Mouse (Mus musculus): ENCODE data around the gene Fbxo8.

Gene Fbxo8

DNA sequence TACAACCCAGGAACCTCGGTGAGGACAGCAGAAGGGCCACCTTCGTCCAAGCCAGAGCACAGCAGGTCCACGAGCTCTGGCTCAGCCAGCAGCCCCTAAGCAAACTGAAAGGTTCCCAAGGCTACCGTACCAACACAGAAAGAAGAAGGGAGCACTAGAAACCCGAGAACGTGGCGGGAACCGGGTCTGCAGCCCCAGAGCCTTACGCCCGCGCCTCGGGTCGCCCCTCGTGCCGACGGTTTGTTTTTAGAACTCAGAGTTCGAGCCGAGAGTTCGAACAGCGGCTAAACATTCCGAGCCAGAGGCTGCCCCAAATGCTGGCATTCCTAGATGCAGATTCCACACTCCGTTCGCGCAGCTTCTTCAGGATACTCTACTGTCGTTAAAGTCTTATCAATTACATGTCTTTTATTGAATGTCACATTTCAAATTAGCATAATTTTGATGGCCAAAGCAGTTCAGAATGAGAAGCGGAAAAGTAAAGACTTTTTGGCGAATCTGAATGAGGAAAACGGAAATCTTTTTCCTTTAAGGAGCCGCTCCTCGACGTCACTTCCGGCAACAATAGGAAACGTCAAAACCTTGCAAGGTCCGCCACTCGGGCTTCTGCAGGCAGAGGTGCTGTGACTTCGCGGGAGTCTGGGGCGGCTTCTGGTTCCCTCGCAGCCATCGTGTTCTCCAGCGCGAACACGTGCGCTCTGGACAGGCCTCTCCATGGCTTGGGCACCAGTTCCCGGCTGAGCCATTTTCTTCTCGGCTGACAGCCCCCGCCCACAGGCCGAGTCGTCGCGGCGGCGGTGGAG, at the start of gene Fbxo8, which contains the start of gene Cep44:
TSS of gene Fbxo8 (plus strand) at position 533 of the 803 bp plus-strand sequence.
TSS of gene Cep44 (minus strand) at position 490 of the 803 bp plus-strand sequence.
- peak; percentile 85 for DNase-seq

- no peak for DNase-seq
These were observed 49.0 kb upstream of the Fbxo8 start for GRCm38 (mm10) chr8:56501911-56502310.

- DNase-seq: no peak
These were observed 42.5 kb upstream of the Fbxo8 start for GRCm38 (mm10) chr8:56508318-56508951.

DNA sequence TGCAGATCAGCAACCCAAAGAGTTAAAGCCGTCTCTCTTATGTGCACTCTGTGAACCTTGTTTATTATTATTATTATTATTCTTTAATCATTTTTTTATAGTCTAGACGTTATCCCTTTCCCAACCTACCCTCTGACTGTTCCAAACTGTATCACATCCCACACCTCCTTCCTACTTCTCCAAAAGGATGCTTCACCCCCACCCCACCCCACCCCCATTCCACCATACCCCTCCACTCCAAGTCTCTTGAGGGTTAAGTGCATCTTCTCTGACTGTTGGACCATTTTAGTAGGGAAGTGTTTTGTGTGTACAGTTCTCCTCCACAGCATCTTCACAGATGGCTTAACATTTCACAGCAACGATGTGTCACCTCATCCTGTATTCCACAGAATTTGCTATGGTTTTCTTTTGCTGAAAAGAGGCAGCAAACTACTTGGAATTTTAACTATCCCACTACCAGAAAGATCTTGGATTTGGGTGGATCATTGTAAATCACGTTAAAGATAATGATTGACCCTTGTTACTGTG, 41.9 kb upstream of the Fbxo8 start:
- DNase-seq: no peak

DNA sequence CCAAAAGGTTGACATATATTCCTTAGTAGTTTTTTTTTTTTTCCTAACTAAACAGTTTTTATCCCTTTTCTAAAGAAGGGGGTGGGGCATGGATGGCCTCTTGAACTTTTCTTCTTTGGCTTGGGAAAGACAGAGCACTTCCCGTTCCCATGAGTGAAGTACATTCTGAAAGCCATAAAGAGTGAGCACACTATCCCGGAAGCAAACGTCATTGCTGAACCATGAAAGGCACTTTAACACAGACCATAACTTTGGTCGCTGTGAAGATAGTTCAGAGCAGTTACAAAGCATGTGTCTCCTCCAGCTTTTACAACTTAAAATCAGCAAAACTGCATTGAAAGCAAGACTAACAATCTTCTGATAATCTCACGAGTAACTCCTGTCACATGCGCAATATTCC, 32.0 kb upstream of the Fbxo8 start:
- DNase-seq: no peak

- no peak for DNase-seq
These were observed 30.6 kb upstream of the Fbxo8 start for GRCm38 (mm10) chr8:56520249-56520648.

DNA sequence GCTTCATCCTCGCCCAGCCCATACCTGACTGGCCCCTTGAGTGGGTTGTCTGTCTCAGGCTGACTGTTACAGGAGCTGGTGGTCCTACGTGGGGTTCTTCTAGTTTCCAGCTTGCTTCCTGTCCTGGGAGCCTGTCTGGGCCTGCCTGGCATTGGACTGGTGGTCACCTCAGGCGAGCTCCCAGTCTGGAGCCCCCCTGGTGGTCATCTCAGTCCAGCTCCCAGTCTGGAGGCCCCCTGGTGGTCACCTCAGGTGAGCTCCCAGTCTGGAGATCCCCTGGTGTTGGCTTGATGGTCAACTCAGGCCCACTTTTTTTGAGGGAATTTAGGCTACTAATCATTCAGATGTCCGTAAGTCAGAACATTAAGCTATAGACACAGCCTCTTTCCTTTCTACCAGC, 29.8 kb upstream of the Fbxo8 start:
- DNase-seq: no peak

DNA sequence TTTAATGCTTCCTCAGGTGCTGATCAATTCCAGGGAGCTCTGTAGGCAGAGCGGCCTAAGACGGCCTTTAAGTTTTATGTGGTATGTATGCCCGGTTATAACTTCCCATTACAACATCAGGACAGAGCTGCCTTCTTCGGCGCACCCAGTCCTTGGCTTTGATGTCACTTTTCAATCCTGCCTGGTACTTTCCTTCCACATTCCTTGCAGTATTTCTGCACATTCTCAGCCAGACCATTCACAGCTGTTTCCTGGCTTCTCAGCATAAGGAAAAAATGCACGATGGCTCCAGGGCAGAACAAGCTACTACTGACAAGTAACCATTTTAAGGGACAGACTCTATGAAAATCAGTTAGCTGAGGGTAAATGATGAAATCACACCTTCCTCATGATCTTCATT, 22.0 kb upstream of the Fbxo8 start:
- no peak for DNase-seq

DNA sequence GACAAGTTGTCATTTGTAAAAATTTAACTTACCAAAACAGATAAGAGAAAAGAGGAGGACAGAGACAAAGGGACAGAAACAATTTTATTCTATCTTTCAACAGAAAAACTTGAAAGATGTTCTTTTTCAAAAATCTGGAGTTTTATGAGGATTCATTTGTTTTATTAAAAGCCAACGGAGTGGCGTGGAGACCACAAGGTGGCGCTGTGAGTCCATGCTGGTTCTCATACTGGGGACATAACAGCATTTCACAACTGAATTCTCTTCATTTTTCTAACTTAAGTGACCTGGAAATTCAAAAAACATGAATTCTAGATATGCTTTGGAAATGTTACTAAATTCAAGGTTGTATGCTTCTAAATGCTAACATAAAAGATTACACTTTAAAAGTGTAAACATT, 20.5 kb upstream of the Fbxo8 start:
- peak; percentile 78 for DNase-seq

DNA sequence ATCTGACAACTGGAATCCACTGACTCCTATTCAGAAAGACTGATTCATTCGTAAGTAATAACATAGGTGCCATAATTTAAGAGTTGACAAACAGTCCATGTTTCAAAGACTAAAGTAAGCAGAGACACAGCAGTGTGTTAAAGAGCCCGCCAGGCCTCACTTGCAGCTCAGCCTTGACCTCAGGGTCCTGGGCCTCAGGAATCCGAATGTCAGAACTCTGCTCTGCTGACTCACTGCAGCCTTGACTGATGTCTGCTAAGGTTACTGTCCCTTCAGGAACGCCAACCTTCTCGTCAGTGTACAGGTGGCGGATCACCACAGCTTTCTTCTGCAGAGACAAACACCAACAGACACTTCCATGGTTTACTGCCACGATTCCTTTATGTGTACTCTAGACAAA, 10.2 kb upstream of the Fbxo8 start:
- DNase-seq: no peak

DNA sequence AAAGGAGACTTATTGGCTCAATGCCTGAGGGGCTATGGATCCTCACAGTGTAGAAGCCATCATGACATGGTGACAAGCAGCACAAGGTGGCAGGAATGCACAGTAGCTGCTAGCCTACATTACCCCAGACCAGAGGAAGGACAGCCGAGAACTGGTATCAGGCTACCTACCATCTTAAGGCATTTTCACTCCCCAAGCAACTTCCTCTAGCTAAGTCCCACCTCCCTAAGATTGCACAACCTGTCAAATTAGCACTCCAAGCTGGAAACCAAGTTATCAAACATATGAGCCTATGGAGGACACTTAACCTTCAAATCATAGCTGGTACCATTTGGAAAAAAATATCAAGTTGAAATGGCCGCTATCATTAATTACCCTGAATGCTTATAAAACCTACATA, 3.0 kb upstream of the Fbxo8 start:
- DNase-seq: no peak

- DNase-seq: peak; percentile 87
These were observed 517 bp downstream of the Fbxo8 start for GRCm38 (mm10) chr8:56551361-56551852.

GRCm38 (mm10) chr8:56552045-56552444, 1.2 kb downstream of the Fbxo8 start:
- DNase-seq: no peak

- DNase-seq: no peak
These were observed 1.7 kb downstream of the Fbxo8 start for GRCm38 (mm10) chr8:56552551-56553103.

DNA sequence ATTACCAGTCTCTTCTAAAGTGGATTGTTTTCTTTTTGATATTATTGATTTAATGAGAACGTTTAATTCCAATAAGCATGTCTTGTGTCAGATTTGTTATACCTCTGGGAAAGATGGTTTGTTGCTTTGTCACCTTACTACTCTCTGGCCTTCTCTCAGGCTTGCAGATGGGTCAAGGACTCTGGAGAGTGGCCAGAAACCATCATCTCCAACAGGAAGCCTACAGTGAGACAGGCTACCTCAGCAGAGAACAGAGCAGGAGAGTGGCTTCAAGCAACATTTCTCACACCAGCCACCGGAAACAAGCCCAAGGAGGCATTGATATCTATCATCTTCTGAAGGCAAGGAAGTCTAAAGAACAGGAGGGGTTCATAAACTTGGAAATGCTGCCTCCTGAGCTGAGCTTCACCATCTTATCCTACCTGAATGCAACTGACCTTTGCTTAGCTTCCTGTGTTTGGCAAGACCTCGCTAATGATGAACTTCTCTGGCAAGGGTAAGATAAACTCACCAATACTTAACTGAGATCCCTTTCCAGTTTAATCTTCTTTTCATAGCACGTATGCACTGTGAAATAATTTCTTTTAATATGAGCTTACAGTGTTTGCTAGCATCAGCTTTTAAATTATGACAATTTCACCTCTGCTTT, 13.6 kb downstream of the Fbxo8 start:
- no peak for DNase-seq

DNA sequence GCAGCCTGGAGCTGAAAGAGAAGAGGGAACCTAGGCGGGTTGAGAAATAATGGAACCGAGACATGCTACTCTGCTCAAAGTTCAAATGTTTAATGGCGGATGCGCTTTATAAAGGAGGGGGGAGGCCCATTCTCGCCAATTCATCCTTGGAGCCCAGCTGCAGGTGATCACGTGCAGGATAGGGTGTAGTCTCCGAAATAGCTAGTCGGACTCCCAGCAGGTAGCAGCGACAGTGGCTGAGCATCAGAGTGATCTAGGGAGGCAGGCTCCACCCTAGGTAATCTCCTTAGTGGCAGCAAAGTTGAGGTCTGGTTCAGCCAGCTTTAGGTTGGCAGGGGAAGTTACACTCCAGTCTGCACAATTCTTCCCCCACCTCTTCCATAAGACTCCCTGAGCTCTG, 16.0 kb downstream of the Fbxo8 start:
- DNase-seq: no peak

GRCm38 (mm10) chr8:56580918-56581317, 30.0 kb downstream of the Fbxo8 start:
- no peak for DNase-seq

DNA sequence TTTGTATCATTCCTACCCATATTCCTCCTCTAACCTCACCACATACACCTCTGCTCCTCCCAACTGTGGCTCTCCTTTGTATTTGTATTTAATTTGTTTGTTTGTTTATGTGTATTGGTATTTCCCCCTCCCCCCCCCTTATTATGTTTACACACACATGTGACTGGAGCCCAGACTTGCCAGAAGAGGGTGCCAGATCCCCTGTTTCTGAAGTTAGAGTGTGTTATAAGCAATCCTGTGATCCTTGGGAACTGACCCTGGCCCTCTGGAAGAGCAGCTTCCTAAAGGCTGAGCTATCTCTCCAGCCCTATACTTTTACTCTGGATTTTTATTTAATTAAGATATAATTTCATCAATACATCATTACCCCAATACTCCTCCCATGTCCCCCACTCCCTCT, 32.0 kb downstream of the Fbxo8 start:
- DNase-seq: peak; percentile 17

GRCm38 (mm10) chr8:56589004-56589403, 38.1 kb downstream of the Fbxo8 start:
- no peak for DNase-seq

GRCm38 (mm10) chr8:56591084-56591483, 40.2 kb downstream of the Fbxo8 start:
- DNase-seq: no peak

GRCm38 (mm10) chr8:56591502-56591901, 40.6 kb downstream of the Fbxo8 start:
- no peak for DNase-seq

DNA sequence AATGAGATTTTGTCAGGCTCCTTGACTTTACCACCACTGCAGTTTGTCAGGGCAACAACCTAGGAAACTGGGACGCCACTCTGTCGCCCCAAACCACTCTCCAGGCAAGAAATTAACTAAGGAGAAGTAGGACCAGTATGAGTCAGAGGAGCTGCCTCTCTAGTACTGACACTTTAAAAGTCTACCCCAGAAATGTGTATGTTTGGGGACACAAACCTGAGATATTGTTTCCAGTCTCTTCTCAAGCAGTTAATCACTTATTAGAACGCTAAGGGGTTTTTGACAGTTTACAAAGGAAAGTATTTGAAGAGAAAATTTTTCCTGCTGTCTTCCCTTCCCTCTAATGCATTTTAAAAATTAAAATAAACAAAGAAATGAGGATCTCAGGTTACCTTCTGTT, 55.6 kb downstream of the Fbxo8 start:
- DNase-seq: no peak

DNA sequence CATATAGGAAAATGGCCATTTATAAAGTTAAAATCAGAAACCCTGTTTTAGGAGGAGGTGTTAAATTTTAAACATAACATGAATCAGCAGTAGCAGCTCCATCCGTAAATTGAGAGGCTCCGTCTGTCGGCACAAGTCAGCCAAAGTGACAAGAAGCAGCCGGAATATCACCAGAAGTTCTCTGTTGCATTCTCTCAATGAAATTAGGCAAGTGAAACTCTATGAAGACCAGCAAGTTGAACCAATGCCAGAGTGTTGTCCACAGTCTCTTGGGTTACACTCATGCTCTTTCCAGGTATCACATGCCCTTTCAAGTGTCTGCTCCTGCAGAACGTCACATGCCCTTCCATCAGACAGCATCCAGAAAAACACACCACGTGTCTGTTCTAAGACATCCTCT, 60.8 kb downstream of the Fbxo8 start:
- DNase-seq: no peak

Measured in lung, postnatal 14 days (tissue).